Mouse (Mus musculus) large intestine, adult 2 months (tissue): Measurements from ENCODE around the gene Rtn4rl1. TPM values are rescaled to one million over a fixed set of nuclear protein-coding genes. Genes with fewer than 3 reads are reported as not detected.

Source experiments
- DNase-seq: peaks from one replicate; pipeline ENCODE4 v3.0.0-alpha.2; 2012; ENCODE audit warnings: low read depth, low spot score
- WGBS: fragments of 180-500 bp; shearing (Covaris S2); methylation state at CpG from one replicate; pipeline ENCODE4 v1.1.7; 2018; 5-methylcytosine and 5-hydroxymethylcytosine counted together
- polyA plus RNA-seq: library from polyadenylated mRNA; depleted of rRNA; stranded (reverse); fragments of >200 nt; gene quantifications from 2 replicates; pipeline ENCODE4 v1.2.3, GENCODE M21; 2012

The Rtn4rl1 gene
- polyA plus RNA-seq, 1 experiment, result 4.1 TPM

- DNase-seq, result no peak
- under 1% methylated on average over 33 of the region's 33 CpGs for whole genome bisulfite sequencing
These were observed 14.8 kb upstream of the Rtn4rl1 start, which contains the start of gene Ovca2 for GRCm38 (mm10) chr11:75178672-75179208. Ovca2 (minus strand) TSS chr11:75178835.

- 83% methylated on average over 2 of the region's 2 CpGs for WGBS
- no peak for DNase-seq
These were observed 9.5 kb upstream of the Rtn4rl1 start for GRCm38 (mm10) chr11:75183917-75184570.

- no peak for DNase-seq
- WGBS, result 99% methylated on average over 5 of the region's 5 CpGs
These were observed 9.0 kb upstream of the Rtn4rl1 start for GRCm38 (mm10) chr11:75184573-75184972.

GRCm38 (mm10) chr11:75184986-75185385 is 8.6 kb upstream of the Rtn4rl1 start:
- DNase-seq, result no peak
- 83% methylated on average over 2 of the region's 2 CpGs for WGBS

GRCm38 (mm10) chr11:75189713-75190370 is 3.7 kb upstream of the Rtn4rl1 start:
- under 1% methylated on average over 22 of the region's 22 CpGs for WGBS
- no peak for DNase-seq

- 1% methylated on average over 24 of the region's 24 CpGs for WGBS
- no peak for DNase-seq
These were observed 3.2 kb upstream of the Rtn4rl1 start for GRCm38 (mm10) chr11:75190371-75190724.

GRCm38 (mm10) chr11:75190905-75191441 is 2.6 kb upstream of the Rtn4rl1 start, which contains the start of gene Dph1:
Dph1 (minus strand) TSS chr11:75191241.
- 63% methylated on average over 5 of the region's 5 CpGs for WGBS
- no peak for DNase-seq

- DNase-seq, result no peak
- WGBS, result 82% methylated on average over 6 of the region's 6 CpGs
These were observed 1.7 kb upstream of the Rtn4rl1 start for GRCm38 (mm10) chr11:75191841-75192240.

GRCm38 (mm10) chr11:75192336-75193214 is 1.0 kb upstream of the Rtn4rl1 start:
- no peak for DNase-seq
- 27% methylated on average over 13 of the region's 13 CpGs for WGBS

- WGBS, result under 1% methylated on average over 52 of the region's 52 CpGs
These were observed 702 bp downstream of the Rtn4rl1 start for GRCm38 (mm10) chr11:75194121-75194849.

GRCm38 (mm10) chr11:75194850-75195461 is 1.4 kb downstream of the Rtn4rl1 start:
- no peak for DNase-seq
- 2% methylated on average over 39 of the region's 39 CpGs for WGBS

More at GRCm38 (mm10) chr11:75194121-75194849, 702 bp downstream of the Rtn4rl1 start:
- DNase-seq, result no peak

- DNase-seq, result no peak
- 49% methylated on average over 6 of the region's 6 CpGs for WGBS
These were observed 2.5 kb downstream of the Rtn4rl1 start for GRCm38 (mm10) chr11:75196131-75196530.

- no peak for DNase-seq
- WGBS, result 56% methylated on average over 7 of the region's 7 CpGs
These were observed 4.4 kb downstream of the Rtn4rl1 start for GRCm38 (mm10) chr11:75197956-75198355.

- no peak for DNase-seq
- WGBS, result 86% methylated on average over 4 of the region's 4 CpGs
These were observed 5.2 kb downstream of the Rtn4rl1 start for GRCm38 (mm10) chr11:75198792-75199191.

GRCm38 (mm10) chr11:75199951-75200350 is 6.4 kb downstream of the Rtn4rl1 start:
- 68% methylated on average over 5 of the region's 5 CpGs for WGBS
- no peak for DNase-seq

GRCm38 (mm10) chr11:75200935-75201334 is 7.4 kb downstream of the Rtn4rl1 start:
- no peak for DNase-seq
- WGBS, result 88% methylated on average over 12 of the region's 12 CpGs

- WGBS, result 55% methylated on average over 8 of the region's 8 CpGs
- DNase-seq, result no peak
These were observed 8.1 kb downstream of the Rtn4rl1 start for GRCm38 (mm10) chr11:75201721-75202120.

GRCm38 (mm10) chr11:75203926-75204325 is 10.3 kb downstream of the Rtn4rl1 start:
- WGBS, result 67% methylated on average over 4 of the region's 4 CpGs
- DNase-seq, result no peak

GRCm38 (mm10) chr11:75204472-75204871 is 10.9 kb downstream of the Rtn4rl1 start:
- DNase-seq, result no peak
- WGBS, result 63% methylated on average over 9 of the region's 9 CpGs
